Mouse (Mus musculus): ENCODE measurements around the gene Rpl34. TPM values are rescaled to one million over a fixed set of nuclear protein-coding genes. Genes with fewer than 3 reads are reported as not detected.
A peak's percentile ranks its signal among the peaks of the same experiment; 100 is the strongest.

The Rpl34 gene
- polyA plus RNA-seq, 1 experiment from 2014 or later: 917 TPM

- H3K4me3 ChIP-seq (ENCODE audit: low read depth, low read length): peak overlapping the region; percentile 71
- peak overlapping the region; percentile 80 for H3K9ac ChIP-seq (ENCODE audit: low read length)
- H3K36me3 ChIP-seq (ENCODE audit: control insufficient read depth, insufficient read depth, low read length): no peaks in the 10 kb centered on the region
- H3K27me3 ChIP-seq (ENCODE audit: control insufficient read depth, insufficient read depth, low read length): no peaks in the 10 kb centered on the region
- no peaks in the 10 kb centered on the region for H3K9me3 ChIP-seq (ENCODE audit: control insufficient read depth, low read length)
- DNase-seq (ENCODE audit: low spot score) (no peak), ATAC-seq (ENCODE audit: insufficient number of reproducible peaks, low FRiP score, low TSS enrichment, low read depth) (no peak)
- H3K4me1 ChIP-seq (ENCODE audit: control insufficient read depth, insufficient read depth, low read length): peaks cover 7% of the 10 kb centered on the region
- 2% methylated on average over 5 of the region's 5 CpGs for WGBS
- H3K27ac ChIP-seq (replicated peaks; ENCODE audit: low read depth, low read length): no peak overlapping the region
- H3K4me2 ChIP-seq (ENCODE audit: low read depth, severe bottlenecking): peak overlapping the region; percentile 57
These were observed 21.7 kb downstream of the Rpl34 start for GRCm38 (mm10) chr3:130708529-130708928.

GRCm38 (mm10) chr3:130702289-130702688, 27.9 kb downstream of the Rpl34 start:
- WGBS: 77% methylated on average over 6 of the region's 6 CpGs
- H3K9me3 ChIP-seq (ENCODE audit: control insufficient read depth, low read length): no peaks in the 10 kb centered on the region
- no peak overlapping the region for H3K4me2 ChIP-seq (ENCODE audit: low read depth, severe bottlenecking)
- no peaks in the 10 kb centered on the region for H3K27me3 ChIP-seq (ENCODE audit: control insufficient read depth, insufficient read depth, low read length)
- H3K27ac ChIP-seq (replicated peaks; ENCODE audit: low read depth, low read length): no peak overlapping the region
- peaks cover 10% of the 10 kb centered on the region for H3K36me3 ChIP-seq (ENCODE audit: control insufficient read depth, insufficient read depth, low read length)
- H3K4me1 ChIP-seq (ENCODE audit: control insufficient read depth, insufficient read depth, low read length): no peaks in the 10 kb centered on the region; the same call in 1 of the 2 replicates
- ATAC-seq (ENCODE audit: insufficient number of reproducible peaks, low FRiP score, low TSS enrichment, low read depth) (no peak), DNase-seq (ENCODE audit: low spot score) (no peak)
- no peak overlapping the region for H3K4me3 ChIP-seq (ENCODE audit: low read depth, low read length)
- no peak overlapping the region for H3K9ac ChIP-seq (ENCODE audit: low read length)

- 81% methylated on average over 4 of the region's 4 CpGs for WGBS
These were observed 32.6 kb downstream of the Rpl34 start for GRCm38 (mm10) chr3:130697622-130698021.

GRCm38 (mm10) chr3:130694705-130695104, 35.5 kb downstream of the Rpl34 start:
- Histone ChIP-seq H3K36me3 (ENCODE audit: control insufficient read depth, insufficient read depth, low read length) (peaks cover 9% of the 10 kb centered on the region), H3K9ac (ENCODE audit: low read length) (no peak overlapping the region), H3K9me3 (ENCODE audit: control insufficient read depth, low read length) (no peaks in the 10 kb centered on the region), H3K4me3 (ENCODE audit: low read depth, low read length) (no peak overlapping the region), H3K27me3 (ENCODE audit: control insufficient read depth, insufficient read depth, low read length) (no peaks in the 10 kb centered on the region), H3K4me1 (ENCODE audit: control insufficient read depth, insufficient read depth, low read length) (peaks cover 5% of the 10 kb centered on the region; the same call in 1 of the 2 replicates), H3K27ac (replicated peaks; ENCODE audit: low read depth, low read length) (no peak overlapping the region), H3K4me2 (ENCODE audit: low read depth, severe bottlenecking) (no peak overlapping the region)
- DNase-seq (ENCODE audit: low spot score): no peak
- 91% methylated on average over 7 of the region's 7 CpGs for WGBS
- ATAC-seq (ENCODE audit: insufficient number of reproducible peaks, low FRiP score, low TSS enrichment, low read depth): no peak

More at GRCm38 (mm10) chr3:130697622-130698021, 32.6 kb downstream of the Rpl34 start:
- no peak overlapping the region for H3K27ac ChIP-seq (replicated peaks; ENCODE audit: low read depth, low read length)
- no peaks in the 10 kb centered on the region for H3K9me3 ChIP-seq (ENCODE audit: control insufficient read depth, low read length)
- DNase-seq (ENCODE audit: low spot score): no peak
- no peaks in the 10 kb centered on the region for H3K27me3 ChIP-seq (ENCODE audit: control insufficient read depth, insufficient read depth, low read length)
- H3K4me2 ChIP-seq (ENCODE audit: low read depth, severe bottlenecking): no peak overlapping the region
- peaks cover 19% of the 10 kb centered on the region for H3K36me3 ChIP-seq (ENCODE audit: control insufficient read depth, insufficient read depth, low read length)
- no peaks in the 10 kb centered on the region for H3K4me1 ChIP-seq (ENCODE audit: control insufficient read depth, insufficient read depth, low read length)
- H3K4me3 ChIP-seq (ENCODE audit: low read depth, low read length): no peak overlapping the region
- no peak overlapping the region for H3K9ac ChIP-seq (ENCODE audit: low read length)
- no peak for ATAC-seq (ENCODE audit: insufficient number of reproducible peaks, low FRiP score, low TSS enrichment, low read depth)

- Histone ChIP-seq H3K27ac (replicated peaks; ENCODE audit: low read depth, low read length) (no peak overlapping the region), H3K36me3 (ENCODE audit: control insufficient read depth, insufficient read depth, low read length) (peaks cover 9% of the 10 kb centered on the region), H3K9me3 (ENCODE audit: control insufficient read depth, low read length) (no peaks in the 10 kb centered on the region), H3K9ac (ENCODE audit: low read length) (no peak overlapping the region), H3K4me2 (ENCODE audit: low read depth, severe bottlenecking) (no peak overlapping the region), H3K4me3 (ENCODE audit: low read depth, low read length) (no peak overlapping the region), H3K4me1 (ENCODE audit: control insufficient read depth, insufficient read depth, low read length) (peaks cover 5% of the 10 kb centered on the region; the same call in 1 of the 2 replicates), H3K27me3 (ENCODE audit: control insufficient read depth, insufficient read depth, low read length) (no peaks in the 10 kb centered on the region)
- no peak for DNase-seq (ENCODE audit: low spot score)
- WGBS: 67% methylated on average over 9 of the region's 9 CpGs
- no peak for ATAC-seq (ENCODE audit: insufficient number of reproducible peaks, low FRiP score, low TSS enrichment, low read depth)
These were observed 36.1 kb downstream of the Rpl34 start for GRCm38 (mm10) chr3:130694041-130694593.

- ATAC-seq (ENCODE audit: insufficient number of reproducible peaks, low FRiP score, low TSS enrichment, low read depth): no peak
These were observed 38.5 kb downstream of the Rpl34 start for GRCm38 (mm10) chr3:130691596-130692170.

GRCm38 (mm10) chr3:130690834-130691595, 39.2 kb downstream of the Rpl34 start:
- 14% methylated on average over 20 of the region's 20 CpGs for WGBS
- ATAC-seq (ENCODE audit: insufficient number of reproducible peaks, low FRiP score, low TSS enrichment, low read depth) (peak; percentile 24; the same call in 1 of the 2 replicates), DNase-seq (ENCODE audit: low spot score) (peak; percentile 54)
- H3K36me3 ChIP-seq (ENCODE audit: control insufficient read depth, insufficient read depth, low read length): peaks cover 9% of the 10 kb centered on the region
- H3K9me3 ChIP-seq (ENCODE audit: control insufficient read depth, low read length): no peaks in the 10 kb centered on the region
- H3K4me1 ChIP-seq (ENCODE audit: control insufficient read depth, insufficient read depth, low read length): peaks cover 5% of the 10 kb centered on the region; the same call in 1 of the 2 replicates
- H3K4me3 ChIP-seq (ENCODE audit: low read depth, low read length): peak overlapping the region; percentile 18
- no peaks in the 10 kb centered on the region for H3K27me3 ChIP-seq (ENCODE audit: control insufficient read depth, insufficient read depth, low read length)
- H3K27ac ChIP-seq (replicated peaks; ENCODE audit: low read depth, low read length): no peak overlapping the region
- peak overlapping the region; percentile 41 for H3K4me2 ChIP-seq (ENCODE audit: low read depth, severe bottlenecking)
- H3K9ac ChIP-seq (ENCODE audit: low read length): peak overlapping the region; percentile 5

More at GRCm38 (mm10) chr3:130691596-130692170, 38.5 kb downstream of the Rpl34 start:
- Histone ChIP-seq H3K36me3 (ENCODE audit: control insufficient read depth, insufficient read depth, low read length) (peaks cover 9% of the 10 kb centered on the region), H3K27me3 (ENCODE audit: control insufficient read depth, insufficient read depth, low read length) (no peaks in the 10 kb centered on the region), H3K4me1 (ENCODE audit: control insufficient read depth, insufficient read depth, low read length) (peaks cover 5% of the 10 kb centered on the region; the same call in 1 of the 2 replicates), H3K27ac (replicated peaks; ENCODE audit: low read depth, low read length) (no peak overlapping the region), H3K4me2 (ENCODE audit: low read depth, severe bottlenecking) (peak overlapping the region; percentile 41), H3K9ac (ENCODE audit: low read length) (peak overlapping the region; percentile 5; the same call in 1 of the 2 replicates), H3K4me3 (ENCODE audit: low read depth, low read length) (peak overlapping the region; percentile 18), H3K9me3 (ENCODE audit: control insufficient read depth, low read length) (no peaks in the 10 kb centered on the region)
- no peak for DNase-seq (ENCODE audit: low spot score)
- 47% methylated on average over 12 of the region's 12 CpGs for WGBS

GRCm38 (mm10) chr3:130689630-130690029, 40.6 kb downstream of the Rpl34 start:
- H3K9ac ChIP-seq (ENCODE audit: low read length): no peak overlapping the region
- H3K4me3 ChIP-seq (ENCODE audit: low read depth, low read length): no peak overlapping the region
- 10% methylated on average over 12 of the region's 12 CpGs for WGBS
- DNase-seq (ENCODE audit: low spot score) (peak; percentile 93), ATAC-seq (ENCODE audit: insufficient number of reproducible peaks, low FRiP score, low TSS enrichment, low read depth) (no peak)
- H3K27ac ChIP-seq (replicated peaks; ENCODE audit: low read depth, low read length): no peak overlapping the region
- peaks cover under 1% of the 10 kb centered on the region; the same call in 1 of the 2 replicates for H3K36me3 ChIP-seq (ENCODE audit: control insufficient read depth, insufficient read depth, low read length)
- no peak overlapping the region for H3K4me2 ChIP-seq (ENCODE audit: low read depth, severe bottlenecking)
- no peaks in the 10 kb centered on the region for H3K9me3 ChIP-seq (ENCODE audit: control insufficient read depth, low read length)
- H3K27me3 ChIP-seq (ENCODE audit: control insufficient read depth, insufficient read depth, low read length): no peaks in the 10 kb centered on the region
- H3K4me1 ChIP-seq (ENCODE audit: control insufficient read depth, insufficient read depth, low read length): peaks cover 5% of the 10 kb centered on the region; the same call in 1 of the 2 replicates

Measured in limb, embryonic 11.5 days (tissue).